Mouse (Mus musculus) embryo, embryonic 10.5 days (tissue): ENCODE results near the gene Arl2.
"Not testable (repeated sequence)": the region's sequence is repeated elsewhere in the genome, so short reads cannot be mapped to it uniquely, and the experiment has no call there.

Source experiments
- DNase-seq: peaks from one replicate; pipeline ENCODE4 v3.0.0-alpha.2; 2015; ENCODE audit warnings: low spot score

Arl2 gene

DNA sequence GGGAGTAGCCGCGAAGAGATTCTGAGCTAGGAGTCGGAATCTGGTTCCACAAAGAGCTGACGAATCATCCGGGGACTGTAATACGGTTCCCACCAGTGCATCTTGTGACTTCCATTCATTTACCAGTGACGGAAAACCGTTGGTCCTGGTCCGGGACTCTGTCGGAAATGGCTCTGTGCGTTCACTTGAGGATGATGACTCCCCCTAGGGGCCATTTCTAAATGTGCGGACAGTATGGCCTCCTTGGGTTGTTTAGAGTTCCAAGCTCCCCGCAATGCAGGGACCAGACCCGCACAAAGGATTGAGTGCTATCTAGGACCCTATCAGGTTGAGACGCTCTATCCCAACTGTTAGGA lies at the start of gene Arl2:
TSS of gene Arl2 (minus strand) at position 155 of the 356 bp plus-strand sequence.
- DNase-seq, result peak; percentile 97

DNA sequence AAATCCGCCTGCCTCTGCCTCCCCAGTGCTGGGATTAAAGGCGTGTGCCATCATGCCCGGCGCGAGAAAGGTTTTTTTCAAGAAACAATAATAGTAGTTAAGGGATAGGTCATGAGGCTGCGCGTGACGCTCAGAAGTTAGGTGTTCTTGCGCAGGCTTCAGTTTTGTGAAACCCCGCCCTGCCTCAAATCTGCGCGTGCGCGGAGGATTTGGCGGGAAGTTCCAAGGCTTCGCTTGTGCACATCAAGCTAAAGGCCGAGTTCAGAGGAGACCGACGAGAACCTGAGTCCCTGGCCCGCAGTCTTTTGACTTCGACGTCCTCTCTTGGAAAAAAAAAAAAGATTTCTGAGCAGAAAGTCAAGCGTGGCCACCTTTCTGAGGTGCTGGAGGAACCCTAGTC lies 42.8 kb upstream of the Arl2 start, which contains the start of gene Majin:
TSS of gene Majin (plus strand) at position 258 of the 400 bp plus-strand sequence.
- no peak for DNase-seq

DNA sequence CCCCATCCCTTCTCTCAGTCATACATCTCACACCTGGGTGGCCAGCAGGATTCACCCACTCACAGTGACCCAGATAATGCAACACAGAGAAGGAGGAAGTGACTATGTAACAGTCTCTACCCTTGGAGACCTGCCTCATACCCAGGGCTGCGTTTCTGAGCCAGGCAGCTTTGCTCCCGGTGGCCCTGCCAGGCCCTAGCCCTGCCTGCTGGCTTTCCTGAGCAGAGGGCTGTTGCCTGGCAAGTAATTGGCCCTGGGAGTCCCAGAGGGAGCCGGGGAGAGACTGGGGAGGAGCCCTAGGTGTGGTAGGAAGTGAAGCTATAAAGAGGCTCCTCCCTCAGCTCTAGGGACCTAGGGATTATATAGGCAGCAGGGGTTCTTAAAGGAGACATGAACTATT lies 41.2 kb upstream of the Arl2 start:
- DNase-seq, result no peak

DNA sequence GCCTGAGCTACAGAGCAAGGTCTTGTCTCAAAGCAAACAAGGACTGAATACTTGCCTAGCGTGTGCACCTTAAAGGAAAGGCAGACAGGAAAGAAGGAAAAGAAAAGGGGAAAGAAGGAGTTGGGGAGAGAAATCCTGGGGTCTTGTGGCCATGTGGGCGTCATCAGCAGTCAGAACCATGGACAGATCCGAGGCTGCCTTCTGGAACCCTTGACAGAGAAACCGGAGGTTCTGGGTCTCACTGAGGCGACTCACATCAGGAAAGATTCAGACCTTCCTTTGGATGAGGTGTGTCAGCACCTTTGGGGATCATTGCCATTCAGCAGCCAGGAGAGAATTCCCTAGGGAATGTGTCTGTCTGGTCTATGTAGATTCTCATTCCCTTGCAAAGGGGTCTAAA lies 40.3 kb upstream of the Arl2 start:
- peak; percentile 65 for DNase-seq

DNA sequence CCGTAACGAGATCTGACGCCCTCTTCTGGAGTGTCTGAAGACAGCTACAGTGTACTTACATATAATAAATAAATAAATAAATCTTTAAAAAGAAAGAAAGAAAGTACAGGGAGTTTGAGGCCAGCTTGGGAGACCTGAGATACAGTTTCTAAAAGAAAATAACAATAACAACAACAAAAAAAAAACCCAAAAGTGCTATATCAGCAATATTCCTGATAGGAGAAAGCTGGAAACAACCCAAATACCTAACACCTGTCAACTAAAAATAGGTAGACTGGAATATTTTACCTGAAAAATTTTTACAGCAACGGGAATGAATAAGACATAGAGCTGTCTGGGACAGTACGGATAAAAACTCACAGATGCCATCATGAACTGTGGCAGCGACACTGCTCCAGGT lies 37.4 kb upstream of the Arl2 start:
- no peak for DNase-seq

DNA sequence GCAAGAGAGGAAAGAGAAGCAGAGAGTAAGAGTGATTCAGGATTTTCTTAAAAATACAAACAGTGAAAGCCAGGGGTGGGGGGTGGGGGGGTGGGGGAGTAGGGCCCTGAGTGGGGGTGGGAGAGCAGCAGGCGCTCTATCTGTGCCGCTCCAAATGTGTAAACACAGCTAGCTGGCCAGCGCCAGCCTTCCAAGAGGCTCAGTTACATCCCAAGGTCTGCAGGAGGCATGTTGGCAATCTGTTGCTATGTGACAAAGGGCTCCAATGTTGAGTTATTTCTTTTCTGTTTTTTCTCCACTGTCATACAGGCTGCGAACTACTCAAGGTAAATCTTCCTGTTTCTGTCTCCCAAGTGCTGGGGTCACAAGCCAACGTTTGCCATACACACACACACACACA lies 33.4 kb upstream of the Arl2 start:
- peak; percentile 17 for DNase-seq

DNA sequence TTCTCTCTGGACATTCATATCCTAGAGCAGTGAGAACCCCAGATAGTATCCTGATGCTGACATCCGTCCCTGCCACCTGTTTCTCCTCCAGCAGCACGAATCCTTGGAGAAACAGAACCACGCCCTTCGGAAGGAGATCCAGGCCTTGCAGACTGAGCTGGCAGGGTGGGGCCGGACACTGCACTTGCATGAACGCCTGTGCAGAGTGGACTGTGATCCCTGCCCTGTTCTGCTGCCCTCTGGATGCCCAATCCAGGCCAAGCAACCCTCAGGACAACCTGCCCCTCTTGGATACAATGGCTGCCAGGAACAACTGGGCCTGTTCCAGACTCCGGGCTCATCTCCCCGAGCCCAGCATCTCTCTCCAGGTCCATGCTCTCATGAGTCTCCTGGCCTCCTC lies 29.9 kb upstream of the Arl2 start:
- DNase-seq, result no peak

DNA sequence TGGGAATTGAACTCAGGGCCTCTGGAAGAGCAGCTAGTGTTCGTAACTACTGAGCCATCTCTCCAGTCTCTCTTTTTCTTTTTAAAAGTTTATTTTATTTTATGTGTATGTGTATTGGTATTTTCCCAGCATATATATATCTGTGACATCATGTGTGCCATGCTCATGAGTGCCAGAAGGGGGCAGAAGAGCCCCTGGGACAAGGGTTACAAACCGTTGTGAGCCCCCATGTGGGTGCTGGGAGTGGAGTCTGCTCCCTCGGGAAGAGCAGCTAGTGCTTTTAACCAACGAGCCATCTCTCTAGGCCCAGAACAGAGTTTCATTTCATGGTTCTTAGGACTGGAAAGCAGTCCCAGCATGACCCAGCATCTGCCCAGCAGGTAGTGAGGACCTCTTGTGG lies 25.4 kb upstream of the Arl2 start:
- DNase-seq, result no peak

DNA sequence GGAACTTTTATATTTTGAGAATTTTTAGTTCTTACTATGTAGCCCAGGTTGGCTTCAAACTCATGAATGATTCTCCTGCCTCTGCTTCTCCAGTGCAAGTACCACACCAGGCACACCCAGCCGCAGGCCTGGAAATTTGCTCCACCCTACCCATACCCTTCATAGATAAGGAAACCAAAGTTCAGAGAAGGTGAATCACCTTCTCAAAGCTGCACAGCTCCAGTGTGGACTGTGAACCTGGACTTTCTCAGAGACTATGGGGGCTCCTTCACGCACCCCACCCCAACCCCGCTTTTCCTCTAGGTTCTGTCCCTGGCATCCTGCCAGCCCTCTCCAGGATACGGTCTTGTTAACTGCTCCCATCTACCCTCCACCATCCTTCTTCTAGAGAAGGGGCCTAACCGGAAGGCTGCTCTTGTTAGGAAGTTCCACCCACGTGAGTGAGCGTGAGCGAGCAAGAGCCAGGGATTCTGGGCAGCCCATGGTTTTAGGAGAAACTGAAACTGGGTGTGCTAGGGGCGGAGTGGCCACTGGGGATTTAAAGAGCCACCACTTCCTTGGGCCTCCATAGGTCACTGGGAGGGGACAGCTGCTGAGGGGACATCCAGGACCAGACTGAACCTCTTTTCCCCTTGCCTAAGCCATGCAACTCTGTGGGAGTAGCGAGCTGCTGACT lies 22.7 kb upstream of the Arl2 start:
- no peak for DNase-seq

DNA sequence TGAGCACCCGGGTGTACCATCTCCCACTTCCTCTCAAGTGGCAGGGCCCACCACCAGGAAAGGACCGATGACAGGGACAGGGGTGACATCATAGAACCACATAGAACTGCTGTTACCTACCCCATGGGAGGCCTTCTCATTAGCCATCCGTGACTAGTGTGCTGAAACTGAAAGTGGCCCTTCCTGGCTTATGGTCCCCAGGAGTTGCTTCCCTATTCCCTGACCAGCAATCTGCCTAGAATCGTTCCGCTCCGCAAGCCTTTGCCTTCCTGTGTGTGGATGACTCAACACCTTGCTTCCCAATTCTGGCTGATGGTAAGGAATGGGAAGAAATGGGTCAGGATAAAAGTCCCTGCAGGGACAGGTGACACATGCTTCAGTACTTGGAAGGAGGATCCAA lies 15.9 kb upstream of the Arl2 start:
- no peak for DNase-seq

DNA sequence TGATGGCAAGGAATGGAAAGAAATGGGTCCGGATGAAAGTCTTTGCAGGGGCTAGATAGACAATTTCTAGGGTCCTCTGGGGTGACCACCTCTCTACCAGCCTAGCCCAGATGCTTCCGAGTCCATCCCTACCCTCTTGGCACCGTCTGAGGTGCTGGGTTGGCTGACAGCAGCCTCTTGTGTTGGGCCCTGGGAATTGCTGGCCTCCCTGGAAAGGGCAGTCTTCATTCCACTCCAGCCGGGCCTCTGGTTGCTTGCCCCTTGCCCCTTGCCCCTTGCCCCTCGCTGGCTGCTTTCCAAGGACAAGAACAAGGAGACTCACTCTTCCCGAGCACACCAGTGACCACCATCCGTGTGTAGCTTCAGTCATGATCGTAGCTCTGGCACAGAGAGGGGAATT lies 15.0 kb upstream of the Arl2 start:
- DNase-seq, result no peak

DNA sequence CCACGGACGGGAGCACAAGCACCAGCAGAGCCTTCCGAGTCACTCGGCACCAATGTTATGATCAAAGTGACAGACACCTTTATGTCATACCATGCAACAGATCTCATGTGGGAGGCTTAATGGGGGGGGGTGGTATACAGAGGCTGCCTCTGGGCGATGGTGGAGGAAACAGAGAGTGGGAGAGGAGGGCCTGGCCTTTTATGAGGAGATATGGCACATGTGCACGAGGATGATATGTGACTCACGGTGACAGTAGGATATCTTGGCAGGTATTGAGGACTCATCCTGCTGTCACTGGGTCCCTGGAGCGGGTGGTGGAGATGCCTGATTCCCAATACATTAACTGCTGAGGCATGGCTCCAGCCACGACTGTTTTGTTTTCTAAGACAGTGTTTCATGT lies 13.8 kb upstream of the Arl2 start:
- DNase-seq, result no peak

DNA sequence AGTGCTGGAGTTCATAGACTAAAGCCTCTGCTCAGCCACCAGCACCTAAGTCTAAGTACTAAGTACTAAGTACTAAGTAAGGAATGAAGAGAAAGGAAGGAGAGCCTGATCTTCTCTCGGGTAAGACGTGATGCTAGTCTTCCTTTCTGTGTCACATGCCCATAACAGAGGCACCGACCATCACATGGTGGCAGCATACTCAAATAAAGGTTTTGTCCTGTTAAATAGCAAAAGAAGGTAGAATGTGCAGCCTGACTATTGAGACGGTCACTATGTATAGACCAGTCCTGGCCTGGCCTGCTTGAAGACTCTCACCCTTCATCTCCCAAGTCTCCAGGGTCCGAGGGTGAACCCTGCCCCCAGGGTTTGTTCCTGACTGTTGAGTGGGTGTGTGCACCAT lies 3.5 kb upstream of the Arl2 start:
- no peak for DNase-seq

DNA sequence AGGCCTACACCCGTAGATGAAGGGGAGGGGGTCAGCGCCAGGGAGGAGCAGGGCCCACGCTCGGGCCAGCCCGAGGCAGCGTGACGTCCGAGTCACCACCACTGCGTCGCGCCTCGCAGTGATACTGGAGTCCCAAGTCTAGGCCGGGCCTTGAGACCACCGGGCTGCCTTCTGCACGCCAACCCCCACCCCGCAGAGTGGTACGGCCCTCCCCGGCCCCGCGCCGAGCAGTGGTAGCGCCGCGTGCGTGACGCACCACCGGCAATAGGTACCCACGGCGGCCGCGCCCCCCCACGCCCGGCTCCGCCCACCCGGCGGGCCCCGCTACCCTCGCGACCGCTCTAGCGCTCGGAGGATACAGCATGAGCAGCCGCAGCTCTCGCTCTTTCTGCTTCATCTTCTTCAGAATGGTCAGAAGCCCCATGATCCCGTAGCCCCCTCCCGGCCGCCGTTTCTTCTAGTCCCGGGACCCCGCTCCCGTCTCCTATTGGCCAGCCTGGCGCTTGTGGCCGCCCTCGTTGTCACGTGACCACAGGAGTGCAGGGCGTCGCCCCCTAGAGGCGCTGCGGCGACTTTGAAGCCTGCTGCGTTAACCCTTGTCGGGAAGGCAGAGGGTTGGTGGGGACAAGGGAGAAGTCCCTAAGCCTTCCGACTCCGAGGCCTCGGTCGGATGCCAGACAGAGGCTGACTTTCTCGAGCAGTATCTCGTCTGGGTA lies 512 bp downstream of the Arl2 start, which contains the start of gene Batf2:
TSS of gene Batf2 (plus strand) at position 306 of the 716 bp plus-strand sequence.
- DNase-seq, result peak; percentile 98

DNA sequence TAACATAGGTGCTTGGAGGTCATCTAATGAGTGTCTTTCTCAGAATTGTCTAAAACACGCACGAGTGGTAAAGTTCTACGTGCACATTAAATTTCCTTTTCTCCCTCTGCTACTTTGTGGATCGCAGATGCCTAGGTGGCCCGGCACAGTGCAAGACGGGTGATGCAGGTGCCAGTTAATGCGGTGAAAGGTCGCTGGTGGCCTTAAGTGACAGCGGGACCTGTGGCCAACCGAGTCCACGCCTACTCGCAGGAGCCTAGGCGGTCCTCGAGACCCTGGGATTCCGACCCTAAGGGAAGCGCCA lies 1.0 kb downstream of the Arl2 start:
- no peak for DNase-seq

DNA sequence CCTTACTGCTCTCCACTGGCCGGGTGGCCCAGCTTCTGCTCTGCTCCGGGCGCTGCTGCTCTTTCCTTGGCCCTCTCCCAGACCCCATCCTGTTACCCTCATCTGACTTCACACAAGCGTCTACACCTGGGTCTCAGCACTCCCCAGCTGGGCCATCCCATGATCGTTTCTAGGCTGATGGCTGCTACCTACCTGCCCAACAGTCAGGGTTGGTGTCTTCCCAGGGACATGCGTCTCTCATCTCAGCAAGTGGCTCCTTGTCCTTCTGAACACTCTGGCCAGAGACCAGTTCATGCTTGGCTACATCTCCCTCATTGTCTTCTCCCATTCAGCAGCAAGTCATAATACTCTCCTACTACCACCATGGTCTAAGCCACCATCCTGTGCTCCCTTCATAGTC lies 1.6 kb downstream of the Arl2 start:
- DNase-seq, result no peak

DNA sequence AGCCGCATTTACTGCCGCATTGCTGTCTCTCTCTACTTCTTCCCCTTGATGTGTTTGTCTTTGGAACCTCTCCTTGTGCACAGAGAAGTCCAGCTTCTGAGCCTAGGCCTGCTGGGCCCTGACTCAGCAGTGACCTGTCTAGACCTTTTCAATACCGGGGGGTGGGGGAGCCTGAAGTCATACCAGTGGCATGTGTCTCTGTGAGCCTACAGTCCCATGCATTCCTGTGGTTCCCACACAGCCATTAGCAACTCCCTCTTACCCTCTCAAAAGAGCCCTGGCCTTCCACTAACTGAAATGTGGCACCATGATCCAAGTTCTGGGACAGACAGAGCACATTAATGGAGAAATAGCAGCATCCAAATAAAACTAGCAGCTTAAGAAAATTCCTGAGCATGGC lies 5.0 kb downstream of the Arl2 start:
- no peak for DNase-seq

DNA sequence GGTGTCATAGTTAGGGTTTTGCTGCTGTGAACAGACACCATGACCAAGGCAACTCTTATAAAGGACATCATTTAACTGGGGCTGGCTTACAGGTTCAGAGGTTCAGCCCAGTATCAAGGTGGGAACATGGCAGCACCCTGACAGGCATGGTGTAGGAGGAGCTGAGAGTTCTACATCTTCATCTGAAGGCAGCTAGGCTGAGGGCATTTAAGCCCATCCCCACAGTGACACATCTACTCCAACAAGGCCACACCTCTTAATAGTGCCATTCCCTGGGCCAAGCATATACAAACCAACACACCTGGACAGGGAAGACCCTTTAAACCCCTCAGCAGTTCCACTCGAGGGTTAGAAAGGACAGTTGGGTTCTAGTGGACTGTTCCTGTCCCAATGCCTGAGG lies 8.2 kb downstream of the Arl2 start:
- not testable (repeated sequence) for DNase-seq

DNA sequence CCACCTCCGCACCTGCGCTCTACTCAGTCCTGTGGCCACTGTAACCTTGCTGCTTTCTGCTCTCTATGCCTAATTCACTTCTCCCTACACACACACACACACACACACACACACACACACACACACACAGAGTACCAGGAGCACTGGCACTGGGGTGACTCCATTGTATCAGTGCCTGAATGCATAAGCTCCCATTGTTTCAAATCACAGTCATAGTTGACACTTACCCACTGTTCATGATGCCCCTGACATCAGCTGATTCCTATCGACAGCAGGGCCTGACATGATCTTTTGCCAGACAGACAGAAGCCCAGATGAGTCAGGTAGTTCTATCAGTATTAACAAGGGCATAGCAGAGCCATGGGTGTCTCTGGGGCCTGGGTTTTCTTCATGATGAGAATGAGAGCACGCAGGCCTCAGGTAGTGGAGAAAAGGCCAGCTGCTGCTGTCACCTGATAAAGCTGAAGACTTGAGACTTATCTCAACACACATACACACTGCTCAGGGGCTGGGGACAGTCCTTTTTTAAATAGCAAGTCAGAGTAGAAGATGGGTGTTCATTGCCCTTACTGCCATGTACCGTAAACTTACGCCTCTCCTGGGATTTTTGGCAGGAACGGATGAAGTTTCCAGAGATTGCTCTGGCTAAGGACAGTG lies 9.0 kb downstream of the Arl2 start:
- no peak for DNase-seq

DNA sequence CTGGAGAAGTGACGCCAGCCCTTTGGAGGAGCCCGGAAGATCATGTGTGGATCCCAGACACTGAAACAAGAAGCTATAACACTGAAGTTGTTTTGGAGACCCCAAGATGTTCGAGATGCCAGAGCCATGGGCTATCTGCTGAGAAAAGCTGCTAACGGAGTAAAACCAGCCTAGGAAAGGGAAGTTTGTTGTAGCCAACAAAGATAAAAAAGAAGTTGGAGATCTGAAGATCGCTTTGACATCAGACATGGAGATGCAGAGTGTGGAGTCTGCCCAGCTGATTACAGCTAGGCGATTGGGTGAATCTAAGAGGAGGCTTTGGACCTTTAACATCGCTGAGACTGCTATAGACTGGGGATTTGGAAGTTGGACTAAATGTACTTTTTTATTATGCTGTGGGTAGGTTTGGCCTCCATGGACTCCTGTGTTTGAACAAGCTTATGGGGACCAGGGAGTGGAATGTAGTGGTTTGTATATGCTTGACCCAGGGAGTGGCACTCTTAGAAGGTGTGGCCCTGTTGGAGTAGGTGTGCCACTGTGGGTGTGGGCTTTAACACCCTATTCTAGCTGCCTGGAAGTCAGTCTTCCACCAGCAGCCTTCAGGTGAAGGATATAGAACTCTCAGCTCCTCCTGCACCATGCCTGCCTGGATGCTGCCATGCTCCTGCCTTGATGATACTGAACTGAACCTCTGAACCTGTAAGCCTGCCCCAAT lies 10.8 kb downstream of the Arl2 start:
- DNase-seq, result not testable (repeated sequence)

DNA sequence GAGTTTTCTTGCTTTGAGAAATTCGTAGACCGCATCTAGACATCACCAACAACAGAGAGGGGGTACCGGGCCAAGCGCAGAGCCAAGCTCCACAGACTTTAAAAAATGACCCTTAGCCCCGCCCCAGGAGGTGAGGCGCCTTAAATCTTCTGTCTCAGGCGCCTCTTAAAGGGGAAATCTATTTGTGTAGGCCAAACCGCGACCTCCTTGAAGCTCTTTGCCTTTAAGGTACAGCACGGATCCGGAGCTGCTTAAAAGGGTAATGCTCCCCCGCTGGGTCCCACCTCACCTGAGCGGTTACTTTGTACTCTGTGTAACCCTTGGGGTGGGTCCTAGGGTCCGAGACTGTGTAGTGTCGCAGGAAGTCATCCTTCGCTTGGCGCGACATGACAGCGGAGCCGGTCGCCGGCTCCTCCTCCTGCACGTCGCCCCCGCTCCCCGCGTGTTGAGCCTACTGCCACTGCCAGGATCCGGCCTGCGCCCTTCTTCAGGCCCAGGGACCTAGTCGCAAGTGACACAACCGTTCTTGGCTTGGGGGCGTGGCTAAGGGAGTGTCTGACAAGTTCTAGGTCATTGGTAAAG lies 13.5 kb downstream of the Arl2 start, which contains the start of gene Snx15:
TSS of gene Snx15 (minus strand) at position 545 of the 582 bp plus-strand sequence.
- peak; percentile 96 for DNase-seq
